Mouse (Mus musculus) liver, embryonic 14.5 days (tissue): Measurements from ENCODE around the gene Dnaic1. TPM values are rescaled to one million over a fixed set of nuclear protein-coding genes. Genes with fewer than 3 reads are reported as not detected.

Source experiments
- ATAC-seq: fragments of 200-750 bp; cut with Nextera tagmentation; 2 replicates; pipeline ENCODE4 v1.8.0; 2017; ENCODE audit warnings: moderate number of reproducible peaks, mild to moderate bottlenecking, moderate library complexity; ENCODE audit not compliant: insufficient read depth
- DNase-seq, 3 experiments: peaks; one replicate each; pipeline ENCODE4 v3.0.0-alpha.2; 2012 to 2013; ENCODE audit warnings: low read depth in 3 of 3, low spot score in 3 of 3
- H3K27ac ChIP-seq: fragments of 300-500 bp; sonication (generic); 2 replicates; pipeline ENCODE4 v1.5.1; 2014; ENCODE audit warnings: moderate library complexity, mild to moderate bottlenecking, control low read depth, inconsistent platforms
- H3K27me3 ChIP-seq: fragments of 300-500 bp; sonication (generic); 2 replicates; pipeline ENCODE4 v1.6.1; 2014; ENCODE audit warnings: mild to moderate bottlenecking, low read length, moderate library complexity; ENCODE audit not compliant: control insufficient read depth, insufficient read depth
- H3K36me3 ChIP-seq: fragments of 300-500 bp; sonication (generic); replicated peaks from 2 replicates; pipeline ENCODE4 v1.6.1; 2014; ENCODE audit warnings: low read depth; ENCODE audit not compliant: control insufficient read depth, insufficient read depth
- H3K4me1 ChIP-seq, 2 experiments: fragments of 200-500 bp in 1 of 2; fragments of 300-500 bp in 1 of 2; sonication (generic) in 1 of 2; replicated peaks; 2 replicates each; pipeline ENCODE4 v1.6.1; 2012 to 2014; ENCODE audit warnings: antibody characterized with exemption in 1 of 2, inconsistent platforms in 1 of 2, low read length in 1 of 2; ENCODE audit not compliant: control insufficient read depth in 2 of 2, insufficient read depth in 2 of 2
- H3K4me2 ChIP-seq: fragments of 300-500 bp; sonication (generic); 2 replicates; pipeline ENCODE4 v1.6.1; 2014; ENCODE audit warnings: low read depth, mild to moderate bottlenecking, control low read depth, moderate library complexity
- H3K4me3 ChIP-seq, 2 experiments: fragments of 200-500 bp in 1 of 2; fragments of 300-500 bp in 1 of 2; sonication (generic) in 1 of 2; 2 replicates each; pipeline ENCODE4 v1.5.1; 2012 to 2014; ENCODE audit warnings: low read depth in 2 of 2, low read length in 2 of 2, mild to moderate bottlenecking in 2 of 2, control low read depth in 1 of 2, inconsistent platforms in 1 of 2, moderate library complexity in 1 of 2; ENCODE audit not compliant: insufficient read depth in 1 of 2
- H3K9ac ChIP-seq: fragments of 300-500 bp; sonication (generic); replicated peaks from 2 replicates; pipeline ENCODE4 v1.6.1; 2014; ENCODE audit warnings: mild to moderate bottlenecking, control low read depth, moderate library complexity
- H3K9me3 ChIP-seq: fragments of 300-500 bp; sonication (generic); 2 replicates; pipeline ENCODE4 v1.6.1; 2016; ENCODE audit warnings: low read length, mixed read lengths; ENCODE audit not compliant: control insufficient read depth
- CTCF ChIP-seq: IDR thresholded peaks from 2 replicates; pipeline ENCODE4 v1.5.1; 2016; ENCODE audit warnings: antibody characterized with exemption, low read depth, control low read depth
- EP300 ChIP-seq: IDR thresholded peaks from 2 replicates; pipeline ENCODE4 v1.6.1; 2016; ENCODE audit warnings: antibody characterized with exemption, low read depth
- WGBS: fragments of 180-500 bp; shearing (Covaris S2); extraction: QIAGEN DNeasy Blood & Tissue Kit; methylation state at CpG from one replicate; pipeline ENCODE4 v1.1.7; 2014; ENCODE audit not compliant: insufficient replicate concordance; 5-methylcytosine and 5-hydroxymethylcytosine counted together
- polyA plus RNA-seq, 2 experiments: library from polyadenylated mRNA; depleted of rRNA in 1 of 2; stranded (reverse) in 1 of 2; unstranded in 1 of 2; fragments of >200 nt; fragmentation: Nextera tagmentation in 1 of 2; extraction: Ambion mirVana in 1 of 2; gene quantifications; 2 replicates each; pipeline versions ENCODE4 v1.2.1 to v1.2.3; 2012 to 2014

Gene Dnaic1
- polyA plus RNA-seq, 2 experiments, result 1.9 to 2.6 TPM

DNA sequence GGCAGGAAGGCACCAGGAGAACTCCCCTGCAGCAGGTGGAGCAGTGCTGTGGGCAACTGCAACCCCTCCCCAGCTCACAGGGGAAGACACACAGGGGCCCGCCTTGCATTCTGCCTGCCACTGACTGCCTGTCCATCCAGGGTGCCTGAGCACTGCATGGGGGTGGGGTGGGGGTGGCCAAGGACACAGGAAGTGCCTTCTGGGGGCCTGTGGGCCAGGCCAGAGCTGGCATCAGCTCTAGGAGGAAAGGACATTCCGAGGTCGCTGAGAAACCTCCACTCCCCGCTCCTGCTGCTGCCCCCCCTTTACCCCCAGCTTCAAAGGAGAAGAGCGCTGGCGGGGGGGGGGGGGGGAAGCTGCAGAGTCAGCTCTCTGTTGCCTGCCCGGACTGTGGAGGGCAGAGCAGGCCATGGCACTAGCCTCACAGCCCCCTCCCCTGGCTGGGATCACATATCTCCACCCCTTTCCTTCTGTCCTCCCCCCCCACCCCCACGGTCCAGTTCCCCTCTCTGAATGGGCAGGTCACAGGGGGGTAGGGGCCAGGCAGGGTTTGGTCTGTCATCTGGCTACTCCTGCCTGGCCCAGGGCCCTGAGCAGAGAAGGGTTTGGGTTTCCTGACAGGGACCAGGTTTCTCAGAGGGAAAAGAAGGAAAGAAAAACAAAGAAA is 95.6 kb downstream of the Dnaic1 start:
- Histone ChIP-seq H3K9me3 (no peaks in the 10 kb centered on the region), H3K9ac (no peak overlapping the region), H3K4me2 (no peak overlapping the region), H3K27ac (no peak overlapping the region), H3K27me3 (no peaks in the 10 kb centered on the region), H3K4me3 (no peak overlapping the region), H3K4me1 (peaks cover 0 to 2% of the 10 kb centered on the region in 2 experiments; a peak in 2 of 4 replicates), H3K36me3 (no peaks in the 10 kb centered on the region)
- no peak for TF ChIP-seq EP300
- TF ChIP-seq CTCF, result no peak
- 9% methylated on average over 7 of the region's 8 CpGs for WGBS
- DNase-seq (no peak), ATAC-seq (no peak)

DNA sequence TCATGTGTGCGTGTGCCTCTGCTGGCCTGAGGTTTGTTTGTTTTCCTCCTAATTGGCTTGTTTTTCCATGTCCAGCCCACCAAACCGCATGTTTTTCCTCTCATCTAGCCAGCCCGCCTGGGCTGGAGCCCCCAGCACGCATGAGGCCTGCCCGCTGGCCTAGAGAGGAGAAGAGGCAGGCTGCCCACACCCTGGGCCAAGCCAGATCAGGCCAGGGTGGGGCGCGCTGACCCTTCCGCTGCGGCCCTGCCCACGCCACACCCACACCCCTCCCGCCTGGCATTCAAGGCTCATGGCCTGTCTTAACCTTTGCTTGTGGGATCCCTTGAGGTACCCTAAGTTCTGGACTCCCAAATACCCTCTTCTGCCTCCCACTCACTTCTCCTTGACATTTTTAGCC is 97.1 kb downstream of the Dnaic1 start:
- Histone ChIP-seq H3K27ac (no peak overlapping the region), H3K9me3 (no peaks in the 10 kb centered on the region), H3K36me3 (no peaks in the 10 kb centered on the region), H3K4me3 (no peak overlapping the region), H3K4me2 (no peak overlapping the region), H3K27me3 (no peaks in the 10 kb centered on the region), H3K9ac (no peak overlapping the region), H3K4me1 (no peaks in the 10 kb centered on the region)
- TF ChIP-seq EP300 (no peak), CTCF (no peak)
- ATAC-seq (no peak), DNase-seq (no peak)
- 65% methylated on average over 11 of the region's 11 CpGs for WGBS

DNA sequence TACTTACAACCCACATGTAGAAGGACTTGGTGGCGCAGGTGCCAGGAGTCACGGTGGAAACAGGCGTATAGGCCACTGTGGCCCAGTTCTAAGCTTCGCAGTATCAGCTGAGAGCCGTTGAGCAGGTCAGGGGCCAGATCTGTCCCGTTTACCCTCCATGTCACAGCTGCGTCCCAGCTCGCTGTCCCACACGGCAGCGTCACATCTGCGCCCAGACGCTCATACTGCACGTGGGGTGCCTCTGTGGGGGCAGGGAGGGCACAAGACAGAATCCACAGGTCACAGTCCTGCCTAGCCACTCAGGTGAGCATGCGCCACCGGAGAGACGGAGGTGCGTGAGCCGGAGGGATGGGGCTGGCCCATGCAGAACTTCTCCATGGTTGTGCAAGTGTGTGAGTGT is 101.3 kb downstream of the Dnaic1 start:
- H3K4me2 ChIP-seq, result no peak overlapping the region
- no peak overlapping the region for H3K9ac ChIP-seq
- H3K27ac ChIP-seq, result no peak overlapping the region
- WGBS, result 72% methylated on average over 18 of the region's 18 CpGs
- TF ChIP-seq CTCF, result no peak
- no peak for TF ChIP-seq EP300
- H3K4me1 ChIP-seq, result no peaks in the 10 kb centered on the region
- H3K4me3 ChIP-seq, result no peak overlapping the region
- DNase-seq (no peak), ATAC-seq (no peak)
- H3K27me3 ChIP-seq, result no peaks in the 10 kb centered on the region; the same call in 1 of the 2 replicates
- no peaks in the 10 kb centered on the region for H3K9me3 ChIP-seq
- H3K36me3 ChIP-seq, result no peaks in the 10 kb centered on the region

DNA sequence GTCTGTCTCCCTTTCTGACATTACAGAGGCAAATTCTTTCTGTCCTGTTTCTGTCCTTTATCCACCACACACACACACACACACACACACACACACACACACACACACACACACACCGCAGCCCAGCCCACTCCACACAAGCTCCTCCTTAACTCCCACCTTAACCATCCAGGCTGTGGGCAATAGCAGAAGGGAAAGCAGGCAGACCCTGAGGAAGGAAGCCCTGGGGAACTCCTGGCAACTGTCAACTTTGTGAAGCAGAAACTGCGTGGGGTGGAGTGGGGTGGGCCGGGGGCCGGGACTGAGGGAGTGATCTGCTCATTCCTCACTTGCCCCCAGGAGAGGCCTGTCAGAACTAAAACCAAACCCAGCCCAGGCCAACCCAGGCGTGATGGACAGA is 101.9 kb downstream of the Dnaic1 start:
- no peaks in the 10 kb centered on the region for H3K4me1 ChIP-seq
- no peak overlapping the region for H3K27ac ChIP-seq
- H3K36me3 ChIP-seq, result no peaks in the 10 kb centered on the region
- no peak overlapping the region for H3K4me2 ChIP-seq
- no peak for TF ChIP-seq EP300
- TF ChIP-seq CTCF, result no peak
- H3K9ac ChIP-seq, result no peak overlapping the region
- no peaks in the 10 kb centered on the region; the same call in 1 of the 2 replicates for H3K27me3 ChIP-seq
- DNase-seq (no peak), ATAC-seq (no peak)
- no peak overlapping the region for H3K4me3 ChIP-seq
- 35% methylated on average over 5 of the region's 5 CpGs for WGBS
- no peaks in the 10 kb centered on the region for H3K9me3 ChIP-seq

DNA sequence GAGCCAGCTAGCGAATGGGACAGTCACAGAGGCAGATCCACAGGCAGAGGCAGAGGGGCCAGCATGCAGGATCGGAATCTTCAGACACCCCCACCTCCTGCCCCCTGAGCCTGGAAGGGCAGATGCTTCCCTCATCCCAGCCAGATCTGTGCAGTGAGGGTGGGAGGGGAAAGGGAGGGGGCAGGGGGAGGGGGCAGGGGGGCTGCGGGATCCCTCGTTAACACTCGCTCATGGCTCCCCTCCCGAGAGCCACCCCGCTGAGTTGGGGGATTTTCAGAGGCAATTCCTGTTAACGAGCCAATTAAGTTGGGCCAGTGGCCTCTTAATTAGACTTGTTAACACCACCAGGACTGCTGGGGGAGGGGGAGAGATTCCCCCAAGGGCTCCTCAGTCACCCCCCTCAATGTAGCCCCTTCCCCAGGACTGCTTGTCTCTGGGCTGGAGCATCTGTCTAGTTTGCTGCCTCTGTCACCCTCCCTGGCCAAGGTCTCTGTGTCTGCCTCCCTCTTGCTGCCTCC is 102.4 kb downstream of the Dnaic1 start:
- no peaks in the 10 kb centered on the region; the same call in 1 of the 2 replicates for H3K27me3 ChIP-seq
- H3K4me1 ChIP-seq, result no peaks in the 10 kb centered on the region
- no peak overlapping the region for H3K27ac ChIP-seq
- no peak overlapping the region for H3K4me3 ChIP-seq
- H3K9me3 ChIP-seq, result no peaks in the 10 kb centered on the region
- no peak overlapping the region for H3K9ac ChIP-seq
- 16% methylated on average over 8 of the region's 8 CpGs for WGBS
- ATAC-seq (no peak), DNase-seq (no peak)
- no peaks in the 10 kb centered on the region for H3K36me3 ChIP-seq
- H3K4me2 ChIP-seq, result no peak overlapping the region
- no peak for TF ChIP-seq CTCF
- TF ChIP-seq EP300, result no peak
